Mouse (Mus musculus) sigmoid colon, adult 10 weeks (tissue): ENCODE measurements around the gene Acap3. TPM values are rescaled to one million over a fixed set of nuclear protein-coding genes. Genes with fewer than 3 reads are reported as not detected.

Experiments
- polyA plus RNA-seq: library from polyadenylated mRNA; stranded (reverse); fragments of 350-450 nt; fragmentation: Illumina TruSeq; extraction: RNeasy Lipid Tissue Mini Kit (QIAGEN cat#74804); gene quantifications from one replicate; pipeline ENCODE4 v1.2.3, GENCODE M21; 2014; ENCODE audit warnings: low read depth, low replicate concordance

Acap3 gene
- 0.47 TPM for polyA plus RNA-seq

DNA sequence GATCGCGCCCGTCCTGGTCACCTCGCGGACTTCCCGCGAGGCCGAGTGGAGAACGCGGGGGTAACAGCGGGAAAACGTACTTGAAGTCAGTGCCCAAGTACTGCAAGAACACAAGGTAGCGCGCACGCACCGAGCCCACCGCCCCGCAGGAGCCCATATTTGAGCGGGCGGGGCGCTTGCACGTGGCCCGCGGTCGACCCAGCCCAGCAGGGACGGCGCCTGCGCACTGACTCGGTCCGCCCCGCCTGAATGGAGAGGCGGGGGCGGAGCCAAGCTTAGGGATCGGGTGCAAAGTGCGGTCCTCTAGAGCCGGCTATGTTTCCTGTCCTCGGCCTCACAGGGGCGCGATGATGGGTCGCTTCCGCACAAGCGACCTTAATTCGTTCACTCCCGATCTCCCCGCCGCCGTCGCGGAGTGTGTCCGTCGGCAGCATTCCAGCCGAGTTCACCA, at the start of gene Acap3, which contains the start of gene Pusl1:
Gene Acap3, plus strand, starts transcription at position 272 of the 451 bp plus-strand sequence.
Gene Pusl1, minus strand, starts transcription at position 231 of the 451 bp plus-strand sequence.

DNA sequence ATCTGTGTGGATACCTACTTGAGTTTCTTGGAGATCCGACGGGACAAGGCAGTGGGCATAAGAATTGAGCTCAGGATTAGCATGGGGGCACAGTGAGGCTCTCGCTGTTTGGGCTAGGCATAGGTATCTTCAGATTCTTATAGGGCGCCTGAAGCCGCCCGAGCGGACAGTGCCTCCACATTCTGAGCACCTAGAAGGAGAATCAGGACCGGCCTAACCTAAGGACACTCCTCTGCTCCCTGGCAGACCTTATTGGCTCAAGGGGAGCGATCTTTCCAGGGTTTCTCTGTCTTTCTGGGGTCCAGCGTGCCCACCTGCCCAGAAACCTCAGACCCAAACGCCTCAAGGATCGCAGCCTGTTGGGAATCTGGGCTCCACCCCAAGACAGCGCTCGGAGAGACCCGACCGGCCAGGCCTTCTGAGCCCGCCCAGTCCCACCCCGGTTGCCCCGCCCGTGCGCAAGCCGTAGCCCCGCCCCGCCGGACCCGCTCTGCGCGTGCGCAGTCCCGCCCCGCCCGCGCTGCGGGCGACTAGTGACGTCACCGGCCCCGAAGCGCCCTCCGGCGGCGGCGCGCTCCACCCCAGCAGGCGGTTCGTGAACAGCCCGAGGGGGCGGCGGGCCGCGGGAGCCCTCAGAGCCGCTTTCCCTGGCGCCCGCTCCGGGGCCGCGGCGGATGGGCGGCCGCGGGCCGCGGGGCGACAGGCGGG, 44.6 kb upstream of the Acap3 start, which contains the start of gene Dvl1:
Gene Dvl1, plus strand, starts transcription at position 532 of the 708 bp plus-strand sequence.

DNA sequence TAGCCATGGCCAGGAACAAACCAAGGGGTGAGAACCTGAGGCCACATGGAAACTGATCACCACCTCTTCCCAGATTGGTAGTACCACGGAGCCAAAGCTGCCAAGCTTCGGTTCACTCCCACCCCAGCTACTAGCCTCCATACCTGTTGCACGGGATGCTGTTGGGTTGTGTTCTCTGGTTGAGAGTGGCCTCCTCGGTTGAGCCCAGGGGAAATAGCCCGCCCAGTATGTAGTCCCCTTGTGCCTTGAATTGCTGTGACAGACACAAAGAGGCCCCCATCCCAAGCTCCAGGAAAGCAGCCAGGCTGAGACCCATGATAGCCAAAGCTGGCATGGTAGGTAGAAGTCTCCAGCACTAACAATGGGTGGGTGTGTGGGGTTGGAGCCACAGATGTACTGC, 28.6 kb upstream of the Acap3 start, which contains the start of gene Tas1r3:
Gene Tas1r3, minus strand, starts transcription at position 362 of the 400 bp plus-strand sequence.

DNA sequence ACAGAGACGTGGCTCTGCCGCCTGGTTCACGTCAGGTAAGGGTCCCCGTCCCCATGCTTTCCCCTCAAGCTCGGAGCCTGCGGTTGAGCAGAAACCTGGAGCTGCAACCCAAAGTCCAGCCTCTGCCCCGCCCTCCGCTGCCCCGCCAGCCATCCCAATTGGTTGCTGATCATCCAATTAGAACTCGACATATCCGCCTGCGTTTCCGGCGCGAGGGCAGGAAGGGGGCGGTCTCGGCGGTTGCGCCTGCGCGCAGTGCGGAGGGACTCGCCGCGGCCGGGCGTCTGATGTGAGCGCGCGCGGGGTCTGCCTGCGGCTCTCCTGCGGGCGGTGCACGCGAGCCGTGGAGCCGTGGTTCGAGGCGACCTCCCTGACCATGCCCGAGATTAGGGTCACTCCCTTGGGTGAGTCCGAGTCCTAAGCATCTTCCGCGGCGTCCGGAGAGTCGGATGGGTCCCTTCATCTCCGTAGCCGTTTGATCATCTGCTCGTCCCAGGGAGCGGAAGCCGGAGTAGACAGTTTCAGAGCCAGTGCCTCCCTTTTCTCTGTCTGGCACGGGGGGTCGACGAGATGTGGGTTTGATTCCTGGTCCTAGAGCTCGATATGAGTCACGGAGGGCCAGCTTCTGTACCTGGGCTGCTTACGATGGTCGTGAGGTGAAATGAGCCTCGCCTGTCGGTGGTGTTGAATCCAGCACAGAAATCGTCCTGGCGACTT, 22.1 kb upstream of the Acap3 start, which contains the start of the genes Cptp and Ints11:
Gene Cptp, minus strand, starts transcription at position 124 of the 717 bp plus-strand sequence.
Gene Ints11, plus strand, starts transcription at position 230 of the 717 bp plus-strand sequence.

DNA sequence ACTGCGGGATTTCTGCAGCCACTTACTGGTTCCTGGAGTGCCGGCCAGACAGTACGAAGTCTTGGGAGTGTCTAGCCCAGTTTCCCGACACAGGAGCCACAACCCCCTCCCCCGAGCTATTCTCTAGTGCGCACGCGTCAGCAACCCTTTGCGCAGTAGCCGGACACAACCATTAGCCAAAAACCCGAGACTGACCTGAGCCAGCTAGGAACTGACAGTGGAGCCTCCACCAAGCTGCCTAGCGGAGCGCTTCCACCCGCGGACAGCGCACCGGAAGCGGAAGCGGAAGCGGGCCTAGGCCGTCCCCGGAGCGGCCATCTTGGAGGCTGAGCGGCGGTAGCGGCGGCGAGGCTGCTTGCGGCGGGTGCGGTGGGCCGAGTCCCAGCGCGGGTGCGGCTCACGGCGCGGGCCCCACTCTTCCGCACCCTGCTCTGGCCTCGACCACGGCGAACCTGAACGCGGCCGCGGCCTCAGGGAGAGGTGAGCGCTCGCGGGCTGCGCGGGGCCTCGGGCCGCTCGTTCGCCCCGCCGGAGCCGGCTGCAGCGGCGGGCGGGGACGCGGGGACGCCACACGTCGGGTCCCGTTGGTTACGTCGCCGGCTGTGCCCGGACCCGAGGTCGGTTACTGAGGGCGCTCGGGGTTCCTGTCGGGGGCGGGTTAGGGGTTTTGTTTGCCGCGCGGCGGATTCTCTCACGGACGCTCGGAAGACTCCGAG, 52.1 kb downstream of the Acap3 start, which contains the start of gene Ube2j2:
Gene Ube2j2, plus strand, starts transcription at position 298 of the 716 bp plus-strand sequence.

Other genes with a start within 250 kb of the Acap3 start
- gene Gm10563, start 246.4 kb upstream of the Acap3 start, polyA plus RNA-seq, result not detected
- gene Mmp23, start 238.4 kb upstream of the Acap3 start, polyA plus RNA-seq, result 0.54 TPM
- 1.3 TPM for gene Mib2, start 222.6 kb upstream of the Acap3 start, polyA plus RNA-seq
- gene Fndc10, start 197.5 kb upstream of the Acap3 start, polyA plus RNA-seq, result not detected
- gene Ssu72, start 187.0 kb upstream of the Acap3 start, polyA plus RNA-seq, result 110 TPM
- gene Tmem240, start 157.0 kb upstream of the Acap3 start, polyA plus RNA-seq, result not detected
- 5.1 TPM for gene Atad3a, start 130.7 kb upstream of the Acap3 start, polyA plus RNA-seq
- 0.63 TPM for gene Vwa1, start 117.1 kb upstream of the Acap3 start, polyA plus RNA-seq
- gene Tmem88b, start 105.9 kb upstream of the Acap3 start, polyA plus RNA-seq, result 0.98 TPM
- gene Ankrd65, start 101.4 kb upstream of the Acap3 start, polyA plus RNA-seq, result not detected
- gene Mrpl20, start 88.9 kb upstream of the Acap3 start, polyA plus RNA-seq, result 39.1 TPM
- gene Ccnl2, start 79.3 kb upstream of the Acap3 start, polyA plus RNA-seq, result 177 TPM
- 4.8 TPM for gene Aurkaip1, start 60.5 kb upstream of the Acap3 start, polyA plus RNA-seq
- gene Mxra8, start 52.1 kb upstream of the Acap3 start, polyA plus RNA-seq, result 52.4 TPM
- 1.5 TPM for gene Dvl1, start 44.4 kb upstream of the Acap3 start, polyA plus RNA-seq
- 0.13 TPM for gene Tas1r3, start 28.5 kb upstream of the Acap3 start, polyA plus RNA-seq
- gene Cptp, start 22.4 kb upstream of the Acap3 start, polyA plus RNA-seq, result 7.8 TPM
- 2.7 TPM for gene Ints11, start 22.3 kb upstream of the Acap3 start, polyA plus RNA-seq
- 1.3 TPM for gene Pusl1, start within 50 bp of the Acap3 start, polyA plus RNA-seq
- gene Ube2j2, start 52.0 kb downstream of the Acap3 start, polyA plus RNA-seq, result 117 TPM
- gene C1qtnf12, start 70.5 kb downstream of the Acap3 start, polyA plus RNA-seq, result 3.3 TPM
- 6.1 TPM for gene B3galt6, start 100.8 kb downstream of the Acap3 start, polyA plus RNA-seq
- 145 TPM for gene Sdf4, start 101.0 kb downstream of the Acap3 start, polyA plus RNA-seq
- not detected for gene Tnfrsf4, start 122.0 kb downstream of the Acap3 start, polyA plus RNA-seq
- gene Tnfrsf18, start 134.3 kb downstream of the Acap3 start, polyA plus RNA-seq, result not detected
- 2.5 TPM for gene Ttll10, start 167.6 kb downstream of the Acap3 start, polyA plus RNA-seq
- gene 9430015G10Rik, start 218.2 kb downstream of the Acap3 start, polyA plus RNA-seq, result 3.6 TPM
- not detected for gene Rnf223, start 238.7 kb downstream of the Acap3 start, polyA plus RNA-seq